Comparison of ENCODE assay signal across 9 mouse cellular contexts in genomic region chr11:75459751-75460102, GRCm38 (mm10). TPM values are rescaled to one million over a fixed set of nuclear protein-coding genes. Genes with fewer than 3 reads are reported as not detected.
A peak's percentile ranks its signal among the peaks of the same experiment; 100 is the strongest.
DNase-seq lines count a peak whose midpoint lies in the region; ATAC-seq and TF ChIP-seq lines count a peak whose summit lies in the region.
"Had no signal": no experiment of that assay in that cellular context is flagged by ENCODE, and none has a peak within 500 bp of the region (broad histone marks: within the 10 kb centered on the region; RNA-seq: fewer than 3 reads in every experiment).

No protein-coding gene starts in this region.

- H3K27me3 ChIP-seq in megakaryocyte, embryonic 14.5 days (replicated peaks), result no peaks in the 10 kb centered on the region
- no peaks in the 10 kb centered on the region for H3K27me3 ChIP-seq in forebrain, embryonic 11.5 days (ENCODE audit: control insufficient read depth, insufficient read depth, low read length)
- H3K27me3 ChIP-seq in limb, embryonic 14.5 days (ENCODE audit: control insufficient read depth, insufficient read depth, low read length), result no peaks in the 10 kb centered on the region
- no peaks in the 10 kb centered on the region for H3K27me3 ChIP-seq in small intestine, adult 2 months (ENCODE audit: control insufficient read depth, insufficient read depth, low read length)

- no peak for ATAC-seq in megakaryocyte, adult 5-6 weeks (ENCODE audit: poor library complexity, severe bottlenecking)
- no peak for ATAC-seq in forebrain, embryonic 11.5 days (replicated peaks; ENCODE audit: low FRiP score)
- no peak for ATAC-seq in limb, embryonic 14.5 days (ENCODE audit: low FRiP score, low read depth)

- H3K4me3 ChIP-seq in megakaryocyte, embryonic 14.5 days (replicated peaks), result peak overlapping the region; percentile 99
- peak overlapping the region; percentile 44; the same call in 1 of the 2 replicates for H3K4me3 ChIP-seq in forebrain, embryonic 11.5 days (ENCODE audit: low read depth, low read length)
- H3K4me3 ChIP-seq in limb, embryonic 14.5 days (replicated peaks; ENCODE audit: low read length), result peak overlapping the region; percentile 75; the same call in 1 of the 2 replicates
- no peak overlapping the region for H3K4me3 ChIP-seq in small intestine, adult 2 months (ENCODE audit: low read depth, low read length)

- H3K27ac ChIP-seq in forebrain, embryonic 11.5 days (ENCODE audit: low read depth, low read length), result peak overlapping the region; percentile 89; the same call in 1 of the 2 replicates
- peak overlapping the region; percentile 93 for H3K27ac ChIP-seq in limb, embryonic 14.5 days (replicated peaks; ENCODE audit: low read depth, low read length)
- H3K27ac ChIP-seq in small intestine, adult 2 months (ENCODE audit: insufficient read depth, low read depth, low read length), result peak overlapping the region; percentile 100

- no peak for TF ChIP-seq CTCF in small intestine, adult 2 months (IDR thresholded peaks at IDR 0.05; ENCODE audit: extremely low read depth, insufficient read length, insufficient replicate concordance, low read depth, low read length)

- TF ChIP-seq POLR2A in limb, embryonic 14.5 days (IDR thresholded peaks at IDR 0.05; ENCODE audit: borderline replicate concordance, extremely low read depth, insufficient read depth, insufficient read length), result no peak
- TF ChIP-seq POLR2A in small intestine, adult 2 months (IDR thresholded peaks at IDR 0.05; ENCODE audit: low read depth, low read length), result no peak

- peak overlapping the region; percentile 56; the same call in 1 of the 2 replicates for H3K9ac ChIP-seq in forebrain, embryonic 11.5 days (ENCODE audit: low read length)
- no peak overlapping the region for H3K9ac ChIP-seq in limb, embryonic 14.5 days (ENCODE audit: low read depth, low read length, severe bottlenecking)

- peaks cover 75% of the 10 kb centered on the region for H3K4me1 ChIP-seq in megakaryocyte, embryonic 14.5 days
- H3K4me1 ChIP-seq in forebrain, embryonic 11.5 days (replicated peaks; ENCODE audit: control insufficient read depth, insufficient read depth, low read length), result peaks cover 19% of the 10 kb centered on the region
- H3K4me1 ChIP-seq in limb, embryonic 14.5 days (ENCODE audit: control insufficient read depth, insufficient read depth, low read length), result peaks cover 32% of the 10 kb centered on the region
- peaks cover 25% of the 10 kb centered on the region for H3K4me1 ChIP-seq in small intestine, adult 2 months (ENCODE audit: control insufficient read depth, insufficient read depth, insufficient read length, low read length)

- DNase-seq in forebrain, embryonic 11.5 days (ENCODE audit: low spot score), result no peak
- no peak for DNase-seq in limb, embryonic 14.5 days (ENCODE audit: low spot score)
- DNase-seq in ovary, postnatal 36 days (ENCODE audit: low spot score), result no peak
- no peak for DNase-seq in right cerebral cortex, adult 2 months (ENCODE audit: low spot score in 2 of 2)
- no peak for DNase-seq in adrenal gland, postnatal 36 days

- peak overlapping the region; percentile 82; the same call in 1 of the 2 replicates for H3K4me2 ChIP-seq in forebrain, embryonic 11.5 days (ENCODE audit: low read depth, low read length, severe bottlenecking)
- peak overlapping the region; percentile 74 for H3K4me2 ChIP-seq in limb, embryonic 14.5 days (replicated peaks; ENCODE audit: low read depth, low read length, severe bottlenecking)

- no peaks in the 10 kb centered on the region for H3K9me3 ChIP-seq in megakaryocyte, embryonic 14.5 days
- no peaks in the 10 kb centered on the region for H3K9me3 ChIP-seq in forebrain, embryonic 11.5 days (ENCODE audit: control insufficient read depth, low read length)
- no peaks in the 10 kb centered on the region for H3K9me3 ChIP-seq in limb, embryonic 14.5 days (ENCODE audit: control insufficient read depth, low read length)

- H3K36me3 ChIP-seq in megakaryocyte, embryonic 14.5 days (replicated peaks; ENCODE audit: low read length), result peaks cover 19% of the 10 kb centered on the region
- H3K36me3 ChIP-seq in forebrain, embryonic 11.5 days (ENCODE audit: control insufficient read depth, insufficient read depth, low read length), result no peaks in the 10 kb centered on the region
- 0 out of 2 replicates have a peak, but pooled peaks cover under 1% of the 10 kb centered on the region for H3K36me3 ChIP-seq in limb, embryonic 14.5 days (ENCODE audit: control insufficient read depth, insufficient read depth, low read length)
- peaks cover 11% of the 10 kb centered on the region for H3K36me3 ChIP-seq in small intestine, adult 2 months (ENCODE audit: control insufficient read depth, insufficient read depth, low read length)

- WGBS in forebrain, embryonic 11.5 days, result 26% methylated on average over 5 of the region's 5 CpGs
- 34% methylated on average over 5 of the region's 5 CpGs for WGBS in limb, embryonic 14.5 days
- WGBS in small intestine, adult 2 months, result 52% methylated on average over 5 of the region's 5 CpGs

RNA-seq across cellular contexts. Expression of gene Tlcd2, which starts 1.8 kb away (rescaled TPM):
- 1.7 TPM in 1 of 2 replicates, not detected in the other for polyA plus RNA-seq in megakaryocyte, embryonic 14.5 days (2012; ENCODE audit: insufficient read depth, low replicate concordance)
- 3.1 and 7.8 TPM in 2 replicates for total RNA-seq in megakaryocyte, adult 5-6 weeks (2015)
- 4.6 and 5.4 TPM in 2 replicates for total RNA-seq in megakaryocyte, adult 5-6 weeks (2017)
- polyA plus RNA-seq in forebrain, embryonic 11.5 days (2014; fragmentation: Nextera tagmentation; extraction: Ambion mirVana), result 9.5 TPM in 2 replicates
- polyA plus RNA-seq in limb, embryonic 14.5 days (2012; rRNA removed), result 15.0 and 15.5 TPM in 2 replicates
- polyA plus RNA-seq in limb, embryonic 14.5 days (2014; fragmentation: Nextera tagmentation; extraction: Ambion mirVana), result 19.5 and 25.2 TPM in 2 replicates
- polyA plus RNA-seq in small intestine, adult 2 months (2012; rRNA removed), result 27.9 and 78.8 TPM in 2 replicates
- 10 to 100 TPM; 10.1 to 14.3 TPM for total RNA-seq in adrenal gland, postnatal 36 days (2021)

RNA-seq across cellular contexts. Expression of gene Wdr81, which starts 5.2 kb away (rescaled TPM):
- 10.8 and 12.0 TPM in 2 replicates for polyA plus RNA-seq in megakaryocyte, embryonic 14.5 days (2012; ENCODE audit: insufficient read depth, low replicate concordance)
- 11.1 and 11.9 TPM in 2 replicates for total RNA-seq in megakaryocyte, adult 5-6 weeks (2015)
- 9.3 and 11.8 TPM in 2 replicates for total RNA-seq in megakaryocyte, adult 5-6 weeks (2017)
- polyA plus RNA-seq in forebrain, embryonic 11.5 days (2014; fragmentation: Nextera tagmentation; extraction: Ambion mirVana), result 6.3 and 6.5 TPM in 2 replicates
- polyA plus RNA-seq in limb, embryonic 14.5 days (2012; rRNA removed), result 9.0 and 10.4 TPM in 2 replicates
- 6.6 and 6.8 TPM in 2 replicates for polyA plus RNA-seq in limb, embryonic 14.5 days (2014; fragmentation: Nextera tagmentation; extraction: Ambion mirVana)
- polyA plus RNA-seq in small intestine, adult 2 months (2012; rRNA removed), result 8.3 and 18.3 TPM in 2 replicates
- 10 to 100 TPM; 12.0 to 18.2 TPM for total RNA-seq in adrenal gland, postnatal 36 days (2021)

RNA-seq across cellular contexts. Expression of gene Serpinf2, which starts 20.3 kb away (rescaled TPM):
- not detected in 2 replicates for polyA plus RNA-seq in megakaryocyte, embryonic 14.5 days (2012; ENCODE audit: insufficient read depth, low replicate concordance)
- total RNA-seq in megakaryocyte, adult 5-6 weeks (2015), result 0.71 TPM in 1 of 2 replicates, not detected in the other
- not detected in 2 replicates for total RNA-seq in megakaryocyte, adult 5-6 weeks (2017)
- polyA plus RNA-seq in forebrain, embryonic 11.5 days (2014; fragmentation: Nextera tagmentation; extraction: Ambion mirVana), result not detected in 2 replicates
- polyA plus RNA-seq in limb, embryonic 14.5 days (2012; rRNA removed), result 0.53 and 0.59 TPM in 2 replicates
- not detected in 2 replicates for polyA plus RNA-seq in limb, embryonic 14.5 days (2014; fragmentation: Nextera tagmentation; extraction: Ambion mirVana)
- polyA plus RNA-seq in small intestine, adult 2 months (2012; rRNA removed), result 2.0 and 4.3 TPM in 2 replicates
- under 1 TPM in 1 of 2 experiments, not detected in 1; 0.46 TPM for total RNA-seq in adrenal gland, postnatal 36 days (2021)
- polyA plus RNA-seq: thymus, postnatal 0 days had no signal

RNA-seq across cellular contexts. Expression of gene Prpf8, which starts 26.9 kb away (rescaled TPM):
- polyA plus RNA-seq in megakaryocyte, embryonic 14.5 days (2012; ENCODE audit: insufficient read depth, low replicate concordance), result 18.1 and 35.1 TPM in 2 replicates
- 91.3 and 102 TPM in 2 replicates for total RNA-seq in megakaryocyte, adult 5-6 weeks (2015)
- 69.3 and 90.7 TPM in 2 replicates for total RNA-seq in megakaryocyte, adult 5-6 weeks (2017)
- polyA plus RNA-seq in forebrain, embryonic 11.5 days (2014; fragmentation: Nextera tagmentation; extraction: Ambion mirVana), result 133 TPM in 2 replicates
- 123 and 136 TPM in 2 replicates for polyA plus RNA-seq in limb, embryonic 14.5 days (2012; rRNA removed)
- polyA plus RNA-seq in limb, embryonic 14.5 days (2014; fragmentation: Nextera tagmentation; extraction: Ambion mirVana), result 85.9 and 92.5 TPM in 2 replicates
- polyA plus RNA-seq in small intestine, adult 2 months (2012; rRNA removed), result 23.4 and 44.2 TPM in 2 replicates
- 100 to 1,000 TPM; 146 to 161 TPM for total RNA-seq in adrenal gland, postnatal 36 days (2021)

RNA-seq across cellular contexts. Expression of gene Serpinf1, which starts 37.2 kb away (rescaled TPM):
- polyA plus RNA-seq in megakaryocyte, embryonic 14.5 days (2012; ENCODE audit: insufficient read depth, low replicate concordance), result 2.5 TPM in 1 of 2 replicates, not detected in the other
- total RNA-seq in megakaryocyte, adult 5-6 weeks (2015), result 26.5 and 30.8 TPM in 2 replicates
- total RNA-seq in megakaryocyte, adult 5-6 weeks (2017), result 36.2 and 39.2 TPM in 2 replicates
- 53.6 and 69.3 TPM in 2 replicates for polyA plus RNA-seq in forebrain, embryonic 11.5 days (2014; fragmentation: Nextera tagmentation; extraction: Ambion mirVana)
- polyA plus RNA-seq in limb, embryonic 14.5 days (2012; rRNA removed), result 160 and 176 TPM in 2 replicates
- polyA plus RNA-seq in limb, embryonic 14.5 days (2014; fragmentation: Nextera tagmentation; extraction: Ambion mirVana), result 267 and 276 TPM in 2 replicates
- 5.8 and 13.7 TPM in 2 replicates for polyA plus RNA-seq in small intestine, adult 2 months (2012; rRNA removed)
- 10 to 100 TPM; 21.7 to 32.9 TPM for total RNA-seq in adrenal gland, postnatal 36 days (2021)
